Mouse (Mus musculus) heart, adult 2 months (tissue): ENCODE data around the gene Cd6.

ENCODE experiments used
- CTCF ChIP-seq: fragments of 200-600 bp; IDR thresholded peaks from 2 replicates; pipeline ENCODE4 v1.8.1; 2022; ENCODE audit warnings: antibody characterized with exemption, mild to moderate bottlenecking, moderate library complexity
- EP300 ChIP-seq: fragments of 200-500 bp; IDR thresholded peaks from 2 replicates; pipeline ENCODE4 v1.6.1; 2011; ENCODE audit warnings: low read depth, low read length, control low read depth; ENCODE audit not compliant: insufficient read depth
- POLR2A ChIP-seq: fragments of 200-500 bp; IDR thresholded peaks from 2 replicates; pipeline ENCODE4 v1.6.1; 2011; ENCODE audit warnings: mild to moderate bottlenecking, low read depth, low read length, control low read depth; ENCODE audit not compliant: insufficient read depth

GRCm38 (mm10) chr19:10757526-10757925 is 72.3 kb downstream of the Cd6 start:
- TF ChIP-seq CTCF: no peak
- no peak for TF ChIP-seq POLR2A
- TF ChIP-seq EP300: no peak
